Mouse (Mus musculus) retina, postnatal 7 days (tissue): ENCODE measurements around the gene Nup37.

Source experiments
- DNase-seq: peaks from one replicate; pipeline ENCODE4 v3.0.0-alpha.2; 2012; ENCODE audit warnings: low read depth, low spot score

Gene Nup37

GRCm38 (mm10) chr10:88146707-88147477, at the start of gene Nup37, which contains the start of gene Parpbp:
Nup37 (plus strand) TSS chr10:88146992.
Parpbp (minus strand) TSS chr10:88146941.
- peak; percentile 78 for DNase-seq

- DNase-seq: no peak
These were observed 40.6 kb upstream of the Nup37 start for GRCm38 (mm10) chr10:88106169-88106568.

- no peak for DNase-seq
These were observed 33.5 kb upstream of the Nup37 start for GRCm38 (mm10) chr10:88113290-88113689.

- DNase-seq: no peak
These were observed 27.1 kb upstream of the Nup37 start for GRCm38 (mm10) chr10:88119721-88120120.

GRCm38 (mm10) chr10:88135630-88136029, 11.2 kb upstream of the Nup37 start:
- DNase-seq: no peak

GRCm38 (mm10) chr10:88146187-88146586, 605 bp upstream of the Nup37 start:
- DNase-seq: no peak

- no peak for DNase-seq
These were observed 3.6 kb downstream of the Nup37 start for GRCm38 (mm10) chr10:88150381-88150780.

- no peak for DNase-seq
These were observed 4.9 kb downstream of the Nup37 start for GRCm38 (mm10) chr10:88151658-88152057.

GRCm38 (mm10) chr10:88162096-88162495, 15.3 kb downstream of the Nup37 start:
- DNase-seq: no peak

- DNase-seq: no peak
These were observed 15.9 kb downstream of the Nup37 start for GRCm38 (mm10) chr10:88162676-88163075.

- no peak for DNase-seq
These were observed 19.4 kb downstream of the Nup37 start for GRCm38 (mm10) chr10:88166158-88166557.

GRCm38 (mm10) chr10:88167438-88168077, 20.8 kb downstream of the Nup37 start:
- DNase-seq: no peak

GRCm38 (mm10) chr10:88200541-88200940, 53.7 kb downstream of the Nup37 start:
- no peak for DNase-seq

- peak; percentile 68 for DNase-seq
These were observed 54.3 kb downstream of the Nup37 start, which contains the start of gene Washc3 for GRCm38 (mm10) chr10:88200951-88201638. Washc3 (plus strand) TSS chr10:88201093.

- DNase-seq: no peak
These were observed 54.9 kb downstream of the Nup37 start for GRCm38 (mm10) chr10:88201650-88202049.

- no peak for DNase-seq
These were observed 55.8 kb downstream of the Nup37 start for GRCm38 (mm10) chr10:88202581-88202980.

GRCm38 (mm10) chr10:88203236-88203635, 56.4 kb downstream of the Nup37 start:
- DNase-seq: no peak

GRCm38 (mm10) chr10:88212644-88213043, 65.9 kb downstream of the Nup37 start:
- DNase-seq: no peak

GRCm38 (mm10) chr10:88214800-88215514, 68.2 kb downstream of the Nup37 start:
- no peak for DNase-seq

GRCm38 (mm10) chr10:88218161-88218560, 71.4 kb downstream of the Nup37 start:
- no peak for DNase-seq

GRCm38 (mm10) chr10:88221718-88222117, 74.9 kb downstream of the Nup37 start:
- no peak for DNase-seq

- no peak for DNase-seq
These were observed 78.6 kb downstream of the Nup37 start for GRCm38 (mm10) chr10:88225421-88225820.
